Mouse (Mus musculus): ENCODE measurements around the gene Fpr1. TPM values are rescaled to one million over a fixed set of nuclear protein-coding genes. Genes with fewer than 3 reads are reported as not detected.

The Fpr1 gene
- polyA plus RNA-seq, 1 experiment from 2014 or later: 0.16 TPM

DNA sequence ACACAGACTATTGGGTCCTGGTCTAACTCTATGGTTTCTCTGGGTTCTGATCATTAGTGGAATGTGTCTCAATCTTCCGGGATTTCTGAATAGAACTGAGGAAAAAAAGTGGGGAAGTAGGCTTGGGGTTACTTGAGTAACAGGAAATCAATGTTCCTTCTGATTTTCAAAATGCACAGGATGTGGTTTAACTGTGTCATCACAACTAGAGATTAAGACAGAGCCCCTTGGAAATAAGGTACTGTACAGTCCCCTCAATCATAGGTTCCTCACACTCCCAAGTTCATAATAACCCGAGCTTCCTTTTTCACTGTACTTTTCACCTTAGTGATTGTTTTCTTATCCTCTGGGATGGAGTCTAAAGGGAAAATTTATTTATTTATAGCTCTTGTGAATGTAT lies 12.0 kb downstream of the Fpr1 start:
- Histone ChIP-seq H3K36me3 (no peaks in the 10 kb centered on the region; the same call in 1 of the 2 replicates), H3K27ac (no peak overlapping the region), H3K4me1 (replicated peaks) (no peaks in the 10 kb centered on the region), H3K4me3 (replicated peaks) (no peak overlapping the region), H3K9ac (replicated peaks) (no peak overlapping the region), H3K9me3 (peaks cover 4% of the 10 kb centered on the region), H3K4me2 (replicated peaks) (no peak overlapping the region), H3K27me3 (no peaks in the 10 kb centered on the region)
- ATAC-seq: no peak
- WGBS: 89% methylated on average over 2 of the region's 2 CpGs

DNA sequence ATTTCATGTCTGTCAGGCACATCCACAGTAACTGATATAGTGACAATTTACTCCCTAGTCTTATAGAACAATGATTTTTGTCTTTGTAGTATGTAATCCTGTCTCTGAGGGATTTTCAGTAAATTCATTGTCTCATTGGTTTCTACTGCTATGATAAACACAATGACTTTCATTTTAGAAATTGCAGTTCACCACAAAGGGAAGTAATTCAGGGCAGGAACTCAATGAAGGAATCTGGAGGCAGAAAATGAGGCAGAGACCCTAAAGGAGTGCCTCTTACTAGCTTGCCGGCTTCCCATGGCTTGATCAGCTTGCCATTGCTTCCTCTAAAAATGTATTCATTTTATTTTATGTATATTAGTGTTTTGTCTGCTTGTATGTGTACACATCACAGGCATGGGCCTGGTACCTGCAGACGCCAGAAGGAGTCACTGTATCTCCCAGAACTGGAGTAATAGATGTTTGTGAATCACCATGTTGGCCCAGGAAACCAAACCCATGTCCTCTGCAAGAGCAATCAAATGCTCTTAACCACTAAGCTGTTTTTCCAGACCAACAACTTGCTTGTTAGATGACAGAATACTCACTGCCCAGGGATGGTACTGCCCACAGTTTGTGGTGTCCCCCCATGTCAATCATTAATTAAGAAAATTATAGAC lies 12.7 kb downstream of the Fpr1 start:
- Histone ChIP-seq H3K9me3 (peaks cover 4% of the 10 kb centered on the region), H3K36me3 (peaks cover under 1% of the 10 kb centered on the region; the same call in 1 of the 2 replicates), H3K4me3 (replicated peaks) (no peak overlapping the region), H3K4me2 (replicated peaks) (no peak overlapping the region), H3K27me3 (no peaks in the 10 kb centered on the region), H3K4me1 (replicated peaks) (no peaks in the 10 kb centered on the region), H3K9ac (replicated peaks) (no peak overlapping the region), H3K27ac (no peak overlapping the region)
- 93% methylated on average over 2 of the region's 2 CpGs for WGBS
- ATAC-seq: no peak

DNA sequence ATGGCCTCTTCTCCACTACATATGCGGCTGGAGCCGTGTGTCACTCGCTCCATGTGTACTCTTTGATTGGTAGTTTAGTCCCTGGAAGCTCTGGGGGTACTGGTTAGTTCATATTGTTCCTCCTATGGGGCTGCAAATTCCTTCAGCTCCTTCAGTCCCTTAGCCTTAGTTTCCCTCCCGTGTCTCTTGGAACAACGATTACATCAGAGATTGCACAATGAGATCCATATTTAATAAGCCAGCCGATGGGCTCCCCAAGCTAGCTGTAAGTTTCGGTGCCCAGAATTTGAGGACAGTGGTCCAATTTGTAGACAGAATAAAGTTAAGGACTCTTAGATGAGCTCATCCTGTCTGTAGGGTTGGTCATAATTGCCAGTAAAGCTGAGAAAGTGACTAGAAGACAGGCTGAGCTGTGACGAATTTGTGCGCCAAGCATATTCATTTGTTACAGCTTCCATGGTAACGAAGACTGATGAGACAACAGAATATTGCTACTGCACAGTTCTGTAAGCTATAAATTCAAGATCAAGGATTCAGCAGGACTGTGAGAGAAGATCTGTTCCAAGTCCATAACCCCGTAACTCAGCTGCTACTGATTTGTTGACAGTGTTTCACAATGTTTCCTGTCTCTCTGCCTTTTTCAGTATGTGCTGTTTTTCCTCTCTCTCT lies 16.8 kb downstream of the Fpr1 start:
- H3K36me3 ChIP-seq: peaks cover 20% of the 10 kb centered on the region
- H3K9ac ChIP-seq (replicated peaks): no peak overlapping the region
- H3K27me3 ChIP-seq: no peaks in the 10 kb centered on the region
- no peak overlapping the region for H3K27ac ChIP-seq
- H3K9me3 ChIP-seq: no peaks in the 10 kb centered on the region
- H3K4me3 ChIP-seq (replicated peaks): no peak overlapping the region
- ATAC-seq: no peak
- H3K4me1 ChIP-seq (replicated peaks): no peaks in the 10 kb centered on the region
- 93% methylated on average over 11 of the region's 11 CpGs for WGBS
- H3K4me2 ChIP-seq (replicated peaks): no peak overlapping the region

DNA sequence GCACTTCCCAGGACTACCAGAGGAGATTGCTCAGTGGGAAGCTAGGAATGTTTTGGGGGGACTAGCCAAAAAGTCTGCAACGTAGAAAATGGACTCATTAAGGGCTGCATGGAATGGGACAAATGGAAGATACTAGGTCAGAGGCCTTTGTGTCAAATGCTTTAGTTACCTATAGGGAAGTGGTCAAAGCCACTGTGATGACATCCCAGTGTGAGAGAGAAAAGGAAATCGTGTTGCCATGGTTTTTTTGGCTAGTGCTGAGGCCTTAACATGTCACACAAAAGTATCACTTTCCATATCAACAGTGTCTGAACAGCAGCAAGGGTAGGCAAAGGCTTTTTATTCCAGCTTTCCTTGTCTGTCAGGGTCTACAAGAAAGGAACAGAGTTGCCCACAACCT lies 18.6 kb downstream of the Fpr1 start:
- 61% methylated on average over 2 of the region's 2 CpGs for WGBS
- Histone ChIP-seq H3K36me3 (peaks cover 20% of the 10 kb centered on the region), H3K9me3 (no peaks in the 10 kb centered on the region), H3K27me3 (no peaks in the 10 kb centered on the region), H3K27ac (no peak overlapping the region), H3K9ac (replicated peaks) (no peak overlapping the region), H3K4me1 (replicated peaks) (no peaks in the 10 kb centered on the region), H3K4me3 (replicated peaks) (no peak overlapping the region), H3K4me2 (replicated peaks) (no peak overlapping the region)
- ATAC-seq: no peak

DNA sequence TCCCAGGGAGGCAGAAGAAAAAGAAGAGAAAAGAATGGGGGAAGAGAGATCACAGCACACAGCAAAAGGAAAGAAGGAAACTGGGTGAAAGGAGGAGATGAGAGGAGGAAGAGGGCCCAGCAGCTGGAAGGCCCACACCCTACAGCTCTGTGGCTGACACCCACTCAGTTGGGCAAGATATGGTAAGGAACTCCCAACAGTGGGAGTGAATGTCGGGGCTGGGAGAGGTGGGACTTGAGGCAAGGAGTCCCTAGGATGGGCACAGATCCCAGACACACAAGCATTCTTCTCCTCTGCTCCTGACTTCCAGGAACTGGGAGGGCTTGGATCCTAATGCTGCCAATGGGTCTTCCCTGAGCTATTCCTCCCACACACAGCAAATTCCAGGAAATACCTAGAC lies 21.4 kb downstream of the Fpr1 start:
- 93% methylated on average over 1 of the region's 1 CpGs for WGBS
- Histone ChIP-seq H3K27me3 (no peaks in the 10 kb centered on the region), H3K27ac (no peak overlapping the region), H3K9me3 (no peaks in the 10 kb centered on the region), H3K9ac (replicated peaks) (no peak overlapping the region), H3K4me1 (replicated peaks) (no peaks in the 10 kb centered on the region), H3K4me3 (replicated peaks) (no peak overlapping the region), H3K4me2 (replicated peaks) (no peak overlapping the region), H3K36me3 (peaks cover 20% of the 10 kb centered on the region)
- no peak for ATAC-seq

DNA sequence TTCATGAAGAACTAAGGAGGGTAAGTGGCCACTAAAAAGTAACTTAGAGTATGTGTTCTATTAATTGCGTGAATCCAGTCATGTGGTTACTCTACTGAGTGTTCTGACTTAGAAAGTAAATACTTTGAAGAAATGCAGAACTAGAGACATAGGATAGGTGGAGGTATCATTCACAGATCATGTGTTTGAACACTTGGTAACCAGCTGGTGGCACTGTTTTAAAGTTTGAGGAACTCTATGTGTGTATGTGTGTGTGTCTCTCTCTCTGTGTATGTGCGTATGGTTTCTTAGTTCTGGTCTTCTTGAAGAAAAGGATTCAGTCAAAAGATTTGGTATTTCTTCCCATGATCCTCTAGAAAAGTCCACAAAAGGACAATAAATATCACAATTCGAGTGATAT lies 23.6 kb downstream of the Fpr1 start:
- Histone ChIP-seq H3K4me2 (replicated peaks) (no peak overlapping the region), H3K9ac (replicated peaks) (no peak overlapping the region), H3K27ac (no peak overlapping the region), H3K4me1 (replicated peaks) (no peaks in the 10 kb centered on the region), H3K9me3 (no peaks in the 10 kb centered on the region), H3K36me3 (peaks cover 12% of the 10 kb centered on the region), H3K27me3 (no peaks in the 10 kb centered on the region), H3K4me3 (replicated peaks) (no peak overlapping the region)
- ATAC-seq: no peak
- WGBS: 92% methylated on average over 3 of the region's 3 CpGs

DNA sequence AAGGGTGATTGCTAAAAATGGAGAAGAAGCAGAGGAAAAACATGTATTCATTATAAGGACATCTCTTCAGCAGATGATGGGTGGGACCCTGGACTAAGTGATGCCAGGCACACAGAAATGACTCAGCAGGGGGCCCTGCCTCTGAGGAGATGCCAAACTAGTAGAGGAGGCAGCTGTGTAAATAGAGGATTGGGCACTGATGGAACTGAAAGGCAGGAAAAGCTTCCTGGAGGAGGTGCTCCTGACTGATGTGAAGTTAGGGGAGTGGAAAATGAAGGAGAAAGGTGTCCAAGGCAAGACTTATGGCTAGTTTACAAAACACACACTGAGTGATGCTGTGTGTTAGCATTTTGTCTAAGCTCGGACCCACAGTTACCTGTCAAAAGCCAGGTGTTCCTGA lies 26.3 kb downstream of the Fpr1 start:
- no peak overlapping the region for H3K27ac ChIP-seq
- no peak overlapping the region for H3K9ac ChIP-seq (replicated peaks)
- ATAC-seq: no peak
- H3K4me1 ChIP-seq (replicated peaks): no peaks in the 10 kb centered on the region
- no peak overlapping the region for H3K4me3 ChIP-seq (replicated peaks)
- no peaks in the 10 kb centered on the region for H3K27me3 ChIP-seq
- no peaks in the 10 kb centered on the region; the same call in 1 of the 2 replicates for H3K36me3 ChIP-seq
- H3K9me3 ChIP-seq: no peaks in the 10 kb centered on the region
- WGBS: 73% methylated on average over 1 of the region's 1 CpGs
- no peak overlapping the region for H3K4me2 ChIP-seq (replicated peaks)

DNA sequence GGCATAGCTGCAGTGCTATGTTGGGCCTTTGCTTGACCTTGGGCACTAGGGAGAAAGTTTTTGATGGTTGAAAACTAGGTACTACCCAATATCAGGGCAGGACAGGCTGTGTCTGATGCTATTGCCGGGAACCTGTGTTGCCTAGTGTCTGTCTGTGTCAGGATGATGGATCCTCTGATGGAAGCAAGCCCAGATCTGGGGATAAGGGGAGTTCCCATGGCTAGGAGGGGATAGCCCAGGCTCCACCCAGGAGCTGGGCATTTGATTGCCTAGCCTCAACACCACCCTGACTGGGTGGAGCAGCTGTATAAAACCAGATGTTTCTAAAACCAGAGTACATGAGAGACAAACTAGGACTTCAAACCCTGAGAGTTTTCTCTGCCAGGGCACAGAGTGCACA lies 27.1 kb downstream of the Fpr1 start:
- Histone ChIP-seq H3K4me2 (replicated peaks) (no peak overlapping the region), H3K9ac (replicated peaks) (no peak overlapping the region), H3K4me1 (replicated peaks) (no peaks in the 10 kb centered on the region), H3K9me3 (no peaks in the 10 kb centered on the region), H3K36me3 (no peaks in the 10 kb centered on the region), H3K27ac (no peak overlapping the region), H3K27me3 (no peaks in the 10 kb centered on the region), H3K4me3 (replicated peaks) (no peak overlapping the region)
- ATAC-seq: no peak
- WGBS: 93% methylated on average over 1 of the region's 1 CpGs

DNA sequence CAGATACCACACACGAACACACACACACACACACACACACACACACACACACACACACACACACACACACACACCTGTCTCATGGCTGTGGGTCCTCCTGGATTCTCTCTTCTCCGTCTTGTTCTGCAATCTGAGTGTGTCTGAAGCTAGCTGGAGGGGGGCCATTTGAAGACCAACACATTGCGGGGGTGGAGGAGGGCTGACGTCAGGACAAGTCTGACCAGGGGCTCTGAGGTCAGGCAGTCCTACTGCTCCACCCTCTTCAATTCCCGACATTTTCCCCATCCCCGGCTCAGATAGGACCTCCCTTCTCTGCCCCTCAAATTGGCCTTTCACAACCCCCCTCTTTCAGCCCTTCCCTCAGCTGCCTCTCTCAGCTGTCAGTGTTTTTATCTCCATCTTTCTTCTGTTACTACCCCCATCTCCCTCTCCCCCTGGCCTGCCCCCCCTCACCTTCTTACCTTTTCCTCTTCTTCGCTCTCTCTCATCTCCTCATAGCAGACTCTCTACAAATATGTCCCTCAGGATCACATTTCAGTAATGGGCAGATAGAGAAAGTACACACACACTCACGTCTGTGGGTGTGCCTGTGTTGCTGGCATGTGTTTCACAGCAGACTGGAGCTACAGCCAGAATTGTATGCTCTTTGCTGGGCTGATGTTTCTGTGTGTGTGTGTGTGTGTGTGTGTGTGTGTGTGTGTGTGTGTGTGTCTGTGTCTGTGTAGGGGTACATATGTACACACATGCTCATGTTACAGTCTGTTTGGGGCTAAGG lies 28.5 kb downstream of the Fpr1 start, which contains the start of gene Has1:
Gene Has1, minus strand, starts transcription at position 142 of the 775 bp plus-strand sequence.
- no peak within 1 kb of the TSS for H3K4me3 ChIP-seq (replicated peaks)
- 71% methylated on average over 8 of the region's 8 CpGs for WGBS
- no peak within 1 kb of the TSS for H3K27ac ChIP-seq
- H3K36me3 ChIP-seq: no peaks in the 10 kb centered on the region
- 0 out of 2 replicates have a peak, but pooled peaks cover 2% of the 10 kb centered on the region for H3K4me1 ChIP-seq (replicated peaks)
- H3K4me2 ChIP-seq (replicated peaks): no peak within 1 kb of the TSS
- no peaks in the 10 kb centered on the region for H3K9me3 ChIP-seq
- peaks cover 3% of the 10 kb centered on the region; the same call in 1 of the 2 replicates for H3K27me3 ChIP-seq
- peak; percentile 34; the same call in 1 of the 2 replicates for ATAC-seq
- no peak within 1 kb of the TSS for H3K9ac ChIP-seq (replicated peaks)

DNA sequence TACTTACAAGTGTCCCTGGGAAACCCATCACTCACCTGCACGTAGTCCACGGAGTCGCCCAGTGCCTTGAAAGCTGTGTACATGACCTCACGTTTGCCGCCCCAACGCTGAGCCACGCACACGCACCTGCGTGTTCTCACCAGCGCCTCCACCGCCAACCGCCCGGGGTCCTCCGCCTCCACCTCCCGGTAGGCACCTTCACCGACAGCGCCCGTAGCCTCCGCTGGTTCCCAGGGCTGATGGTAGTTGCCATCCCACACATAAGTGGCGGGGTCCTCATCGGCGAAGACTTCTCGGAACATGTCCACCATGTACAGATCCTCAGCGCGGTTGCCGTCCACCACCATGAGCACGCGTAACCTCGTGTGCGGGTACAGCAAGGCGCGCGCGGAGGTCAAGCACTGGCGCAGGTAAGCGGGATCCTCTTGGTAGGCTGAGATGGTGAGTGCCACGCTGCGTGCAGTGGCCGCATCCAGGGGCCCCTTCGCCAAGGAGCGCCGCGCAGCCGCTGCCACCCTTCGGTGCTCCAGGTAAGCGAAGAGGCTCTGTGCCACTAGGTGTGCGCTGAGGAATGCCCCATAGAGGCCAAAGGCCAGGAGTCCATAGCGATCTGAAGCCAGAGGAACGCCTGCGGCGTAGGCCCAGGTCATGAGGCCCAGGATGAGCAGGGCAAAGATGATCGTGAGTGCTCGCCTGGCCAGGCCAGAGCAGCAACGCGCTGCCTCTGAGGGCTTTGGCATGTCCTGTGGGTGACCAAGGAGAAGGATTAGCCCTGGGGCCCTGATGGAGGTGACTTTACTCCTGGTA lies 33.6 kb downstream of the Fpr1 start:
- H3K9ac ChIP-seq (replicated peaks): no peak overlapping the region
- WGBS: 19% methylated on average over 55 of the region's 55 CpGs
- ATAC-seq: peak; percentile 51
- H3K9me3 ChIP-seq: no peaks in the 10 kb centered on the region
- H3K4me2 ChIP-seq (replicated peaks): peak overlapping the region; percentile 45
- no peaks in the 10 kb centered on the region for H3K36me3 ChIP-seq
- peak overlapping the region; percentile 20 for H3K4me3 ChIP-seq (replicated peaks)
- 0 out of 2 replicates have a peak, but pooled peaks cover 3% of the 10 kb centered on the region for H3K4me1 ChIP-seq (replicated peaks)
- no peak overlapping the region for H3K27ac ChIP-seq
- H3K27me3 ChIP-seq: peaks cover 12% of the 10 kb centered on the region; the same call in 1 of the 2 replicates

DNA sequence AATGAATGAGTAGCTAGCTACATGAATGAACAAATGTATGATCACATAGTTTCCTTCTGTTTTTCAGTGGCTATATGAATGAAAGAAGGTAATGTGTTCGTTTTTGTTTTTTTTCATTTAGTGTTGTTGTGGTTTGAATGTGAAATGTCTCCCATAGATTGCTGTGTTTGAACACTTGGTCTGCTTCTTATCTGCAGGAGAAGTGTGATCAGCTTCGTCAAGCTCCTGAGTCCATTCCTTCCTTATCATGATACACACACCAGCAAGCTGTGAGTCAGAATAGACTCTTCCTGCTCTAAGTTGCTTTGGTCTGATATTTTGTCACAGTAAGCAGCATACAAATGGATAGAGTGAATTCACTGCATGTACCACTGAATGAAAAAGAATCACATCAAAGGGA lies 34.8 kb downstream of the Fpr1 start:
- no peak overlapping the region for H3K27ac ChIP-seq
- no peaks in the 10 kb centered on the region for H3K36me3 ChIP-seq
- H3K9me3 ChIP-seq: no peaks in the 10 kb centered on the region
- 0 out of 2 replicates have a peak, but pooled peaks cover 3% of the 10 kb centered on the region for H3K4me1 ChIP-seq (replicated peaks)
- no peak for ATAC-seq
- H3K27me3 ChIP-seq: peaks cover 12% of the 10 kb centered on the region; the same call in 1 of the 2 replicates
- no peak overlapping the region for H3K9ac ChIP-seq (replicated peaks)
- WGBS: 70% methylated on average over 2 of the region's 2 CpGs
- H3K4me2 ChIP-seq (replicated peaks): no peak overlapping the region
- H3K4me3 ChIP-seq (replicated peaks): no peak overlapping the region
